Mouse (Mus musculus): ENCODE results near the gene Slc4a1.

GRCm38 (mm10) chr11:102358365-102358764 is 7.6 kb downstream of the Slc4a1 start:
- TF ChIP-seq POLR2A (IDR thresholded peaks at IDR 0.05; ENCODE audit: insufficient read depth, low read depth, low read length) (no peak), EP300 (IDR thresholded peaks at IDR 0.05; ENCODE audit: insufficient read depth, low read depth, low read length) (no peak), CTCF (IDR thresholded peaks at IDR 0.05) (no peak)

Data from heart, adult 2 months (tissue).